Mouse (Mus musculus) brain, adult 2 months (tissue): ENCODE measurements around the gene Pcsk5.

ENCODE experiments used
- DNase-seq: peaks from one replicate; pipeline ENCODE4 v3.0.0; 2011; ENCODE audit warnings: low read depth, low spot score

Pcsk5 gene

DNA sequence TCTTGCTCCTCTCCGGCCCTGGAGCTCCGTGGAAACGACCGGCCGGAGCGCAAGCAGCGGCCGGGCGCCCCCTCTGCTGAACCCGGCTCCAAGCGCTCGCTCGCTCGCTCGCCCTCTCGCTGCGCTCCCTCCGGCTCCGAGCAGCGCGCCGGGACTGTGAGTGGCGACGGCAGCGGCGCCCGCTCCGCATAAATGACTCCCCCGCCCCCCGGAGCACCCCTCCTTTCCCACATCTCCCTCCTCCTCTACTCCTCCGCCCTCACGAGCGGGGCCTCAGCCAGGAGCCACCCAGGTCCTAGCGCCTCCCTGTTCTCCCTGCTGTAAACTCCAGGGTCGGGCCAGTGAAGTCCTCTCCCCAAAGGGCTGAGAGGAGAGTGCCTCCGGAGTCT lies at the start of gene Pcsk5:
TSS of gene Pcsk5 (minus strand) at position 162 of the 389 bp plus-strand sequence.
- peak; percentile 92 for DNase-seq

DNA sequence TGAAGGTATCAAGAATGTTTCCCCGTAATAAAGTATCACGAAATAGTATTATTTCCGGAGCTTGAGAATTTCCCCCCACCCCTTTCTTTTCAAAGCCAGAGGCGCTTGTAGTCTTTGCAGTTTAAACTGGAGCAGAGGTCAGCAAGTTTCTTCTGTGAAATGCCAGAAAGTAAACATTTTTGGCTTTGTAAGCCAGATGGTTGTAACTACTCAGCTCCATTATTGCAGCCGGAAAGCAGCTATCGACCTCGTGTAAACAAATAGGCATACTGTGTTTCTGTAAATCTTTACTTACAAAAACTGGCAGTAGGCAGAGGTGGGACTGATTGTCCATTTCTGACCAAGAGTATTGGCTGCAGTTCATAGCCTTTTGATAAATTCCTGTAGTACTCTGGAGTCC lies 38.4 kb upstream of the Pcsk5 start:
- no peak for DNase-seq

DNA sequence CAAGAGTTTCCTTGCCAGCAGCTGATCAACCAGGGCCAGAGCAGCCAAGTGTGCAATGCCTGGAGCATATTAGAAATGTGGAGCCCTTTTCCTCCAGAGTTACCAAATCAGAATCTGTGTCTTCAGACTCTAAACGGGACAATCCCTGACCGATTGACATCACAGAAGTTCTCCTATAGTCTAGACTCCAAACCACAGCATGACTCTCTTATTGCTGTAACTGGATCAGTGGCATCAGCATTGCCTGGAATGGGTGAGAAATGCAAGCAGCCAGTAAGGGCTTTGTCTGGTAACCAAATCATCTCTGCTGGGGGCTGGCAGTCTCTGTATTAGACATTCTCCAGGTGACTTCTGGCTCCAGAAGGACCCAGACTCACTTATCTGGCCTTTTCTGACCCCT lies 37.0 kb upstream of the Pcsk5 start:
- no peak for DNase-seq

- DNase-seq = peak; percentile 47
These were observed 36.3 kb upstream of the Pcsk5 start for GRCm38 (mm10) chr19:17873755-17874154.

DNA sequence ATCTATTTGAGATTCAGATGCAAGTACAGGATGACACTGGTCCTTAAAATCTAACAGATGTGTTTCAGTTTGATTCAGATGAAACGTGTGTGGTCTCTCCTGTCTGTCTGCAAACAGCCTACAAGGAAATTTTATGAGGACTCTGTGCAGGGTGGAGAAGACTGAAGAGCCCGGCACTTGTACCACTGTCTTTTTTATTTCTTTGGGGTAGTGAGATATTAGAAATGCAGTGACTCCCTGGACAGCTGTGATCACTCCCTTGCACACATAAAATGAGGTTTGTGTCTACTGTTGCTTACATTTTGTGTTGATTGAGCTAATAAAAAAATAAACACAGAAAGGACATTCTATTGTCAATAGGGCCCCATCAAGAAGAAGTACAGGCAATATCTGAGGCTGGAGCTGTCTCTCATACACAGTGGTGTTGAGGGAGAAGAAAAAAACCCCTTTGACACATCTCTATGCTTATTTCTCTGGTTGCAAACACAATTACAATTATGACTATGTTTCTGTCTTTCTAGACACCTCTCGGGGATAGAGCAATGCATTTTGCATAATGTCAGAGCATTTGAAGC lies 29.0 kb upstream of the Pcsk5 start:
- DNase-seq = no peak

DNA sequence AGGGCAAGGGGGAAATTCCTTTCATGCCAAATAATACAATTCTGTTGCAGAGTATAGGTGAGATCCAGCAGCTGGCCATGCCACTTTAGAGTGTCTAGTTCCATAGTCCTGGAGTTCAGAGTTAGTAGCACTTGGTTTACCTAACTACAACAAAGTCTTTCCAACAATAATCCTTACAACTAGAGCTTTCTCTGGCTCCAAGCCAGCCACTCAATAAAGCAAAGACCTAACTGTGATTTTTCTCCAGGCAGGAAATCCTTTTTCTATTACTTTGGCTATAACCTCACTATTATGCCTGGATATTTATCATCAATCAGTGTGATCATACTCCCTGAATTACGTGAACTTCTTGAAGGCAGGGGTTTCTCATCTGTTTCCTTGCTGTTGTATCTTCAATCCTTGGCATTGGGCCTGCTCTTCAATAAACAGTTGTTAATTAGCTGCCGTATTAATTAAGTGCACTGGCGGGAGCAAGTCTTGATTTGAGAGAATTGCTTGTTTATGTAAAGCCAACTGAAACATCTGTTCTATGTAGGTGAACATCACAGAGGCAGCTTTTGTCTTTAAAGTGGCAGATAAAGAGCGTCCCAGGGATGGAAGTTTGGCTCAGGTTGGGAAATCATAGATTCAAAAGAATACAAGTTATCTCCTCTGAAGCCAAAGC lies 23.1 kb upstream of the Pcsk5 start:
- DNase-seq = no peak

- peak; percentile 42 for DNase-seq
These were observed 19.3 kb upstream of the Pcsk5 start for GRCm38 (mm10) chr19:17856741-17857140.

DNA sequence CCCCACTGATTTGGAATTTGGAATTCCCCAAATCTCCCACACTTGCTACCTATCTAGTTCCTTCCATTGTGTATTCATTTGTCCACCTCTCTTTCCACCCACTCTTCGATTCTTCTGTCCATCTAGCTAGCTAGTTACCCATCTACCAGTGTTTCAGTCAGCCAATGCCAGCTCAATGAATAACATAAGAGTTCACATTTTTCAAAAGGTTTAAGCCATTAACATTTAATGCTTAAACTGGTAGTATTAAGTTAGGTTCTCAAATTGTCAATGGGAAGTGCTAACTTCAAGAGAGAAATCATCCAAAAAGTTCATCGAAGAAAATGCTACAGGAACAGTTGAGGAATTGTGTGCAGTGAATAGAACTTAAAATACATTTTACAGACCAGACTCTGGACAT lies 11.0 kb upstream of the Pcsk5 start:
- DNase-seq = no peak

DNA sequence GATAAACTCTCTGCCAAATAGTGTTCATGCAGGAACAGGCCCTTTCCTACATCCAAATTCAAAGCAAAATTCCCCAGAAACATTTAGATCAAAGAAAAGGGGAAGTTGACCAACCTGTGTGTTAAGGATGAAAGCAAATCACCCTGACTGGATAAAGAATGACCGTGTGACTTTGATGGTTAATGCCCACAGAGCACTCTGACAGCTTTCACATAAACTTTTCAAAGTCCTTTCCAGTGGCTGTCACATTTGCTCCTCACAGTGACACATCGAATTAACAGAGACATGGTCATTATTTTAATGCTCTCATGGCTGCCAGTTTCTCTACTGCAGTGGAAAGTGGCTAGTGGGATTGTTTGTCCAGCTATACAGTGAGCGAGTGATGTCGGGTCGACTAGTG lies 8.5 kb upstream of the Pcsk5 start:
- no peak for DNase-seq

GRCm38 (mm10) chr19:17841586-17841985 lies 4.2 kb upstream of the Pcsk5 start:
- DNase-seq = no peak

GRCm38 (mm10) chr19:17839856-17840255 lies 2.4 kb upstream of the Pcsk5 start:
- no peak for DNase-seq

- peak; percentile 28 for DNase-seq
These were observed 614 bp downstream of the Pcsk5 start for GRCm38 (mm10) chr19:17836566-17837470.

DNA sequence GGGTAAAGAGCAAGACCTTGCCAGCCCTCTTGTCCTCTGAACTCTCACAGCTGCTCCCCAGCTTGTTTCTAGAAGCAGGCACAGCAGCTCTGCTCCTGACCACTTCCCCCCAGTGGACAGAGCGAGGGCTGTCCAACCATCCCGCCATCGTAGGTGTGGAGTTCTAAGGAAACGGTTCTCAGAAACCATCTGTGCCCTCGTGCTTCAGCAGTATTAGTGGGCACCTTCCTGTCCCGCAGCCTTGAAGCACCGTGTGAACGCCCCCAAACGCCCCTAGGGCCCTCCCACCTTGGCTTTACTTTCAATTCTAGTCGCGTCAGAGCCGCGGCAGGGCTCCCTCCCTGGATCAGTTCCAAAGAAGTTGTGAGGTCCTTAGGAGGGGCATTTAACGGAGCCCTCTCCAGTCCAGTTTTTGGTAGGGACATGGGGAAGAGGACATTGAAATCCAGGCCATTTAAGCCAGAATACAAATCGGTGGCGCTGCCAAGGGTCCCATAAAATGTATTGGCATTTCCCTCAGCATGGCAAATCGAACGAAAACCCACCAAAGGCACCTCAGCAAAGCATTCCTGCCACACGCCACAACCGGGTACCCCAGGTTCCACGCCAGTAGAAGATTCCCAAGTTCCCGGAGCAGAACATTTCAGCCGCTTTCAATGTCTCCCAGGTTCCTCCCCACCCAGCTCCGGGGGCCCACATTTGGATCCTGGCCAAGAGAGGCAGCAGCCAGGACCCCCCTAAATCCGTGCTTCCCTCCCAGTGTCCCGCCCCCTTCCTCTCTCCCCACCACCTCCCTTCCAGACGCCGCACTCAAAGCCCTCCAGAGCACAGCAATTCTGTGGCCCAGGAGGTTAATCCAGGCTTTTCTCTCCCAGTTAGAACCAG lies 1.5 kb downstream of the Pcsk5 start:
- DNase-seq = peak; percentile 29

- no peak for DNase-seq
These were observed 2.5 kb downstream of the Pcsk5 start for GRCm38 (mm10) chr19:17834894-17835293.

- DNase-seq = no peak
These were observed 6.1 kb downstream of the Pcsk5 start for GRCm38 (mm10) chr19:17831376-17831775.

DNA sequence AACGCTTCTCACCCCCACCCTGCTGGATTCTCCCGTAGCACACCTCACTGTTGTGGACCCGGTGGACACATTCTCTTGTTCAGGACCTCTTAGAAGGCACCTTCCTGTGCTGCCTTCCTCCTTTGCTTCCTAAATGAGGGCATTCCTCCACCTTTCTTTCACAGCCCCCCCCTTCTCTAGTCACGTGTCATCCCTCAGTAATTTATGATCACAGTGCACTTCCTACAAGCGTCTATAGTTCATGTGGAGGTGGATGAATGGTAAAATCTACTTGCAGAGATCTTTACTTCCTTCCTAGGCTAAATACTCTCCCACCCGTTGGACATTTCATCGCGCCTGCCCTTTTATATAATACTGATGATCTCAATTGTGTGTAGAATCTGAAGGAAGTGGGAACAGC lies 9.0 kb downstream of the Pcsk5 start:
- no peak for DNase-seq

- DNase-seq = no peak
These were observed 10.7 kb downstream of the Pcsk5 start for GRCm38 (mm10) chr19:17826694-17827093.

DNA sequence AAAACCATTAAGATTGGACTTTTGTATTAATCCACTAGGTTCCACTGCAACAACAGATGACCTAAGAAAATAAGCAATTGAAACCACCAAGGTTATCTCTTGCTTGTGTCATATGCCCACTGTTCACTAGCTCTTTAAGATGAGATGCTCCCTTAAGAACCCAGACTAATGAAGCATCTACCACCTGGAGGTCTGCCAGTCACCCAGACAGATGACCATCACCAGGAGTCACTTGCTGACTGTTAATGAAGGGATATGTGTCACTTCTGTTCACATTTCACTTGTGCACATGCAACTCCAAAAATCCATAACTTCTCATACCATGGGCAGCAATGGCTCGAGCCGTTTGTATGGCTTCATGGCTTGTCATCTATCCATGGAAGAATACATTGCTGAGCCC lies 17.4 kb downstream of the Pcsk5 start:
- DNase-seq = no peak

DNA sequence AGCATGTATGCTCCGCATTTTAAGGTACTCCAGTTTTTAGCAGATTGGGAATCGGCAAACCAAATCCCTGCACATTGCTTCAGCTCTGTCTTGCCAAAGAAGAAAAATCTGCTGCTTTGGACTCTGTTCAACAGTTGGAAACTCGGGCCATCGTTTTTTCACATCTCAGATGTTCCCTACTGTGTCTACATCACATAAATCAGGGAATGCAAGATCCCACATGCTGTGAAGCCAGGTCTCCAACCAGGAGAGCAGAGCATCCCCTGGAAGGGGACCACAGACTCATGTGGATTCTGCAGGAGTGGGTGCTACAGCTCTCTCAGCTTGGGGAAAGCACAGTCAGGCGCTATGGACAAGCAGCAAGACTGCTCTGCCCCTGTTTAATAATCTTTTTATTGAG lies 18.4 kb downstream of the Pcsk5 start:
- peak; percentile 77 for DNase-seq

- no peak for DNase-seq
These were observed 22.4 kb downstream of the Pcsk5 start for GRCm38 (mm10) chr19:17815062-17815461.

GRCm38 (mm10) chr19:17813449-17813990 lies 23.9 kb downstream of the Pcsk5 start:
- DNase-seq = no peak
